Mouse (Mus musculus) Patski (cell line): ENCODE data around the gene Pde11a. TPM values are rescaled to one million over a fixed set of nuclear protein-coding genes. Genes with fewer than 3 reads are reported as not detected.

Source experiments
- ATAC-seq: fragments of 100-300 bp; one replicate; pipeline ENCODE4 v1.8.0; 2021
- CTCF ChIA-PET: fragments of 350-600 bp; sonication (Branson Sonifier 250); formaldehyde crosslinking; loops from one replicate; lab custom pipeline; 2022; ENCODE audit warnings: inconsistent platforms; lab: Charles Lee
- POLR2A ChIA-PET: fragments of 350-600 bp; sonication (Branson Sonifier 250); formaldehyde crosslinking; loops from one replicate; lab custom pipeline; 2022; ENCODE audit warnings: antibody characterized with exemption, inconsistent platforms; lab: Charles Lee
- DNase-seq: peaks from one replicate; pipeline ENCODE4 v3.0.0-alpha.2; 2011; ENCODE audit warnings: low read depth, low spot score
- H3K27me3 ChIP-seq: fragments of 371-371 bp; one replicate; pipeline ENCODE4 v1.5.1; 2021
- CTCF ChIP-seq: fragments of 100-300 bp; IDR thresholded peaks from one replicate; pipeline ENCODE4 v1.5.1; 2021
- in situ Hi-C: fragments of 300-500 bp; cut with MboI; formaldehyde crosslinking; loops from 3 replicates; pipeline ENCODE4 v1.11.1; 2018; ENCODE audit warnings: low pct_unique_long_range_greater_than_20kb, mixed read lengths
- polyA plus RNA-seq: library from polyadenylated mRNA; unstranded; gene quantifications from one replicate; pipeline ENCODE4 v1.2.3, GENCODE M21; 2021

Gene Pde11a
- polyA plus RNA-seq, 1 experiment from 2014 or later = 0.04 TPM

GRCm38 (mm10) chr2:76081991-76082390 lies 256.6 kb downstream of the Pde11a start:
- POLR2A ChIA-PET = no interaction called here
- H3K27me3 ChIP-seq = peaks cover 16% of the 10 kb centered on the region
- CTCF ChIA-PET = interaction anchor here (1.1 kb wide), 1 partner anchor 12 kb away, joined by 3 read pairs; no protein-coding TSS in a partner anchor
- ATAC-seq = no peak
- in situ Hi-C loops = no loop called here
- TF ChIP-seq CTCF = no peak
- DNase-seq = no peak

- peaks cover 27% of the 10 kb centered on the region for H3K27me3 ChIP-seq
- DNase-seq (no peak), ATAC-seq (no peak)
- CTCF ChIA-PET = no interaction called here
- POLR2A ChIA-PET = no interaction called here
- in situ Hi-C loops = no loop called here
- TF ChIP-seq CTCF = no peak
Observed at GRCm38 (mm10) chr2:76080549-76080948, 258.0 kb downstream of the Pde11a start.

- H3K27me3 ChIP-seq = peaks cover 21% of the 10 kb centered on the region
- DNase-seq (no peak), ATAC-seq (peak; percentile 26)
- ChIA-PET POLR2A (no interaction called here), CTCF (no interaction called here)
- no peak for TF ChIP-seq CTCF
- in situ Hi-C loops = no loop called here
Observed at GRCm38 (mm10) chr2:76076838-76077237, 261.7 kb downstream of the Pde11a start.

GRCm38 (mm10) chr2:76076047-76076446 lies 262.5 kb downstream of the Pde11a start:
- CTCF ChIA-PET = no interaction called here
- H3K27me3 ChIP-seq = peaks cover 18% of the 10 kb centered on the region
- DNase-seq = no peak
- ATAC-seq = no peak
- POLR2A ChIA-PET = no interaction called here
- TF ChIP-seq CTCF = no peak
- in situ Hi-C loops = no loop called here

- ATAC-seq = no peak
- DNase-seq = no peak
- ChIA-PET CTCF (interaction anchor here (1.1 to 1.2 kb wide), 2 partner anchors 88 to 189 kb away, joined by 3 read pairs; no protein-coding TSS in a partner anchor), POLR2A (no interaction called here)
- no peak for TF ChIP-seq CTCF
- H3K27me3 ChIP-seq = peaks cover 18% of the 10 kb centered on the region
- in situ Hi-C loops = loop anchor here (5.0 kb wide), 2 partner anchors 281 to 471 kb away; no protein-coding TSS in a partner anchor
Observed at GRCm38 (mm10) chr2:76073079-76073478, 265.5 kb downstream of the Pde11a start.

GRCm38 (mm10) chr2:76070432-76071306 lies 267.9 kb downstream of the Pde11a start:
- DNase-seq = peak; percentile 30

GRCm38 (mm10) chr2:76069238-76069637 lies 269.3 kb downstream of the Pde11a start:
- POLR2A ChIA-PET = no interaction called here
- no peak for DNase-seq
- ATAC-seq = no peak
- in situ Hi-C loops = loop anchor here (5.0 kb wide), 2 partner anchors 82 to 182 kb away; no protein-coding TSS in a partner anchor
- CTCF ChIA-PET = interaction anchor here (0.6 to 0.8 kb wide), 3 partner anchors 13 to 83 kb away, joined by 3 read pairs; no protein-coding TSS in a partner anchor
- peaks cover 5% of the 10 kb centered on the region for H3K27me3 ChIP-seq
- no peak for TF ChIP-seq CTCF

More at GRCm38 (mm10) chr2:76070432-76071306, 267.9 kb downstream of the Pde11a start:
- in situ Hi-C loops = loop anchor here (5.0 kb wide), 2 partner anchors 278 to 468 kb away; no protein-coding TSS in a partner anchor
- CTCF ChIA-PET = interaction anchor here (0.7 to 1.3 kb wide), 5 partner anchors 44 to 191 kb away, joined by 3 to 4 read pairs (median 3); no protein-coding TSS in a partner anchor
- H3K27me3 ChIP-seq = peaks cover 5% of the 10 kb centered on the region
- peak; percentile 70 for ATAC-seq
- POLR2A ChIA-PET = interaction anchor here (0.8 kb wide), 1 partner anchor 17 kb away, joined by 3 read pairs; no protein-coding TSS in a partner anchor
- peak; percentile 56 for TF ChIP-seq CTCF

GRCm38 (mm10) chr2:76068155-76068554 lies 270.4 kb downstream of the Pde11a start:
- ATAC-seq = no peak

GRCm38 (mm10) chr2:76067144-76067543 lies 271.4 kb downstream of the Pde11a start:
- in situ Hi-C loops = loop anchor here (5.0 kb wide), 2 partner anchors 80 to 180 kb away; no protein-coding TSS in a partner anchor
- POLR2A ChIA-PET = no interaction called here
- DNase-seq = no peak
- ATAC-seq = no peak
- CTCF ChIA-PET = no interaction called here
- peak; percentile 64 for TF ChIP-seq CTCF
- peaks cover 9% of the 10 kb centered on the region for H3K27me3 ChIP-seq

More at GRCm38 (mm10) chr2:76068155-76068554, 270.4 kb downstream of the Pde11a start:
- TF ChIP-seq CTCF = no peak
- ChIA-PET POLR2A (no interaction called here), CTCF (no interaction called here)
- in situ Hi-C loops = loop anchor here (5.0 kb wide), 2 partner anchors 81 to 181 kb away; no protein-coding TSS in a partner anchor
- H3K27me3 ChIP-seq = peaks cover 5% of the 10 kb centered on the region
- DNase-seq = no peak

GRCm38 (mm10) chr2:76065292-76065691 lies 273.3 kb downstream of the Pde11a start:
- POLR2A ChIA-PET = interaction anchor here (0.6 to 0.7 kb wide), 3 partner anchors 37 to 300 kb away, joined by 3 read pairs; no protein-coding TSS in a partner anchor
- in situ Hi-C loops = loop anchor here (5.0 kb wide), 2 partner anchors 78 to 178 kb away; no protein-coding TSS in a partner anchor
- CTCF ChIA-PET = interaction anchor here (1.0 kb wide), 1 partner anchor 80 kb away, joined by 3 read pairs; no protein-coding TSS in a partner anchor

More at GRCm38 (mm10) chr2:76065292-76065691, 273.3 kb downstream of the Pde11a start:
- no peak for DNase-seq
- no peak for ATAC-seq
- peaks cover 9% of the 10 kb centered on the region for H3K27me3 ChIP-seq
- no peak for TF ChIP-seq CTCF
